9 mouse cellular contexts compared by ENCODE assay signal in genomic region chr8:125570835-125571465, GRCm38 (mm10). TPM values are rescaled to one million over a fixed set of nuclear protein-coding genes. Genes with fewer than 3 reads are reported as not detected.
DNase-seq lines count a peak whose midpoint lies in the region; ATAC-seq and TF ChIP-seq lines count a peak whose summit lies in the region.
"Had no signal": no experiment of that assay in that cellular context is flagged by ENCODE, and none has a peak within 500 bp of the region (broad histone marks: within the 10 kb centered on the region; RNA-seq: fewer than 3 reads in every experiment).

No protein-coding gene starts in this region.

- 67% methylated on average over 12 of the region's 12 CpGs for WGBS in embryonic facial prominence, embryonic 11.5 days
- 66% methylated on average over 12 of the region's 12 CpGs for WGBS in kidney, embryonic 15.5 days

- no peak for DNase-seq in left cerebral cortex, adult 2 months (ENCODE audit: extremely low spot score in 1 of 2, low spot score in 2 of 2)
- DNase-seq in left cerebral cortex, adult 8-10 months (ENCODE audit: low spot score in 2 of 2) = no peak
- peak; percentile 60 for DNase-seq in T-cell, adult 2 months (ENCODE audit: low spot score)
- DNase-seq in embryonic facial prominence, embryonic 11.5 days (ENCODE audit: low spot score) = peak; percentile 51
- DNase-seq in naive thymus-derived CD4-positive, alpha-beta T cell, adult 2 months (ENCODE audit: low read depth) = peak; percentile 71
- no peak for DNase-seq in urinary bladder, postnatal 25 days (ENCODE audit: low spot score)

- no peak overlapping the region for H3K27ac ChIP-seq in left cerebral cortex, adult 2 months
- no peak overlapping the region for H3K27ac ChIP-seq in embryonic facial prominence, embryonic 11.5 days (replicated peaks; ENCODE audit: low read depth, low read length)
- H3K27ac ChIP-seq in kidney, embryonic 15.5 days = no peak overlapping the region

- no peak overlapping the region for H3K4me3 ChIP-seq in left cerebral cortex, adult 2 months
- no peak overlapping the region for H3K4me3 ChIP-seq in embryonic facial prominence, embryonic 11.5 days (ENCODE audit: low read depth, low read length)
- H3K4me3 ChIP-seq in kidney, embryonic 15.5 days (replicated peaks) = peak overlapping the region; percentile 82; the same call in 1 of the 2 replicates
- H3K4me3 ChIP-seq: myocyte had no signal

- H3K9me3 ChIP-seq in embryonic facial prominence, embryonic 11.5 days (replicated peaks; ENCODE audit: control insufficient read depth, low read length) = no peaks in the 10 kb centered on the region
- H3K9me3 ChIP-seq in kidney, embryonic 15.5 days (replicated peaks) = no peaks in the 10 kb centered on the region

- intact Hi-C loops in left cerebral cortex, adult 2 months (cut with DNase I) = loop anchor here (5.0 kb wide), 4 partner anchors 161 to 504 kb away; no protein-coding TSS in a partner anchor

- TF ChIP-seq CTCF in left cerebral cortex, adult 2 months (IDR thresholded peaks at IDR 0.05) = peak; percentile 47

- no peaks in the 10 kb centered on the region for H3K36me3 ChIP-seq in embryonic facial prominence, embryonic 11.5 days (replicated peaks; ENCODE audit: control insufficient read depth, insufficient read depth, low read depth, low read length)
- no peaks in the 10 kb centered on the region for H3K36me3 ChIP-seq in kidney, embryonic 15.5 days

- no peak overlapping the region for H3K9ac ChIP-seq in embryonic facial prominence, embryonic 11.5 days (replicated peaks; ENCODE audit: low read length)
- H3K9ac ChIP-seq in kidney, embryonic 15.5 days = no peak overlapping the region

- ATAC-seq in embryonic facial prominence, embryonic 11.5 days (replicated peaks; ENCODE audit: insufficient number of reproducible peaks, low FRiP score, low TSS enrichment, low read depth) = no peak
- no peak for ATAC-seq in kidney, embryonic 15.5 days (replicated peaks; ENCODE audit: low FRiP score)
- no peak for ATAC-seq in megakaryocyte progenitor cell, adult 5-6 weeks (replicated peaks; ENCODE audit: poor library complexity)

- H3K4me1 ChIP-seq in embryonic facial prominence, embryonic 11.5 days (ENCODE audit: control insufficient read depth, insufficient read depth, low read length) = peaks cover 7% of the 10 kb centered on the region
- H3K4me1 ChIP-seq in kidney, embryonic 15.5 days = peaks cover 32% of the 10 kb centered on the region

- H3K27me3 ChIP-seq in embryonic facial prominence, embryonic 11.5 days (ENCODE audit: control insufficient read depth, insufficient read depth, low read length) = 0 out of 2 replicates have a peak, but pooled peaks cover 3% of the 10 kb centered on the region
- 0 out of 2 replicates have a peak, but pooled peaks cover 2% of the 10 kb centered on the region for H3K27me3 ChIP-seq in kidney, embryonic 15.5 days

- no peak overlapping the region for H3K4me2 ChIP-seq in embryonic facial prominence, embryonic 11.5 days (ENCODE audit: low read depth, low read length)
- peak overlapping the region; percentile 92; the same call in 1 of the 2 replicates for H3K4me2 ChIP-seq in kidney, embryonic 15.5 days

RNA-seq across cellular contexts. Expression of gene Sipa1l2, which starts 1.3 kb away (rescaled TPM):
- 10 to 100 TPM; 44.1 to 47.9 TPM for total RNA-seq in left cerebral cortex, adult 2 months (2021)
- 10 to 100 TPM; 37.1 to 40.6 (median 38.6) TPM for total RNA-seq in left cerebral cortex, adult 8-10 months (2022)
- polyA plus RNA-seq in embryonic facial prominence, embryonic 11.5 days (2014; fragmentation: Nextera tagmentation; extraction: Ambion mirVana) = 9.4 and 9.6 TPM in 2 replicates
- polyA plus RNA-seq in kidney, embryonic 15.5 days (2015; fragmentation: Nextera tagmentation; extraction: Ambion mirVana) = 16.9 and 17.4 TPM in 2 replicates
- 0.84 and 1.5 TPM in 2 replicates for total RNA-seq in megakaryocyte progenitor cell, adult 5-6 weeks (2015)
- 2.0 and 2.3 TPM in 2 replicates for total RNA-seq in megakaryocyte progenitor cell, adult 5-6 weeks (2017)

Comparison
In these comparisons a context has a peak if more than half of its experiments do, and no peak if none do; other contexts are left out.
1. DNase-seq: peak in T-cell, adult 2 months (single experiment), embryonic facial prominence, embryonic 11.5 days (single experiment) and naive thymus-derived CD4-positive, alpha-beta T cell, adult 2 months (single experiment); none in left cerebral cortex, adult 2 months (0 of 2), left cerebral cortex, adult 8-10 months (0 of 2) and urinary bladder, postnatal 25 days (single experiment).
2. RNA of gene Sipa1l2, which starts 1.3 kb away (total RNA-seq): 44.1 to 47.9 TPM in left cerebral cortex, adult 2 months and 37.1 to 40.6 TPM in left cerebral cortex, adult 8-10 months; 0.84 to 2.3 TPM in megakaryocyte progenitor cell, adult 5-6 weeks; every median in the first group is over 10 times any median in the second.